Mouse (Mus musculus): ENCODE data around the gene Serpina3i.

Serpina3i gene

GRCm38 (mm10) chr12:104289872-104290271, 26.9 kb downstream of the Serpina3i start:
- DNase-seq (ENCODE audit: extremely low spot score, low read depth, low spot score): no peak

- no peak for DNase-seq (ENCODE audit: extremely low spot score, low read depth, low spot score)
Observed at GRCm38 (mm10) chr12:104293963-104294362, 31.0 kb downstream of the Serpina3i start.

- no peak for DNase-seq (ENCODE audit: extremely low spot score, low read depth, low spot score)
Observed at GRCm38 (mm10) chr12:104298049-104298448, 35.1 kb downstream of the Serpina3i start.

- DNase-seq (ENCODE audit: extremely low spot score, low read depth, low spot score): no peak
Observed at GRCm38 (mm10) chr12:104305991-104306390, 43.1 kb downstream of the Serpina3i start.

GRCm38 (mm10) chr12:104314253-104314652, 51.3 kb downstream of the Serpina3i start, which contains the start of gene Serpina3j:
TSS of gene Serpina3j (plus strand) at chr12:104314553.
- no peak for DNase-seq (ENCODE audit: extremely low spot score, low read depth, low spot score)

All from hindlimb bud, embryonic 11.5 days (tissue).